Mouse (Mus musculus): ENCODE measurements around the gene Gm21992.
"Not testable (repeated sequence)": the region's sequence is repeated elsewhere in the genome, so short reads cannot be mapped to it uniquely, and the experiment has no call there.

The Gm21992 gene

GRCm38 (mm10) chr19:4813015-4813414, 1.6 kb upstream of the Gm21992 start:
- no peak for DNase-seq (ENCODE audit: extremely low spot score)

DNA sequence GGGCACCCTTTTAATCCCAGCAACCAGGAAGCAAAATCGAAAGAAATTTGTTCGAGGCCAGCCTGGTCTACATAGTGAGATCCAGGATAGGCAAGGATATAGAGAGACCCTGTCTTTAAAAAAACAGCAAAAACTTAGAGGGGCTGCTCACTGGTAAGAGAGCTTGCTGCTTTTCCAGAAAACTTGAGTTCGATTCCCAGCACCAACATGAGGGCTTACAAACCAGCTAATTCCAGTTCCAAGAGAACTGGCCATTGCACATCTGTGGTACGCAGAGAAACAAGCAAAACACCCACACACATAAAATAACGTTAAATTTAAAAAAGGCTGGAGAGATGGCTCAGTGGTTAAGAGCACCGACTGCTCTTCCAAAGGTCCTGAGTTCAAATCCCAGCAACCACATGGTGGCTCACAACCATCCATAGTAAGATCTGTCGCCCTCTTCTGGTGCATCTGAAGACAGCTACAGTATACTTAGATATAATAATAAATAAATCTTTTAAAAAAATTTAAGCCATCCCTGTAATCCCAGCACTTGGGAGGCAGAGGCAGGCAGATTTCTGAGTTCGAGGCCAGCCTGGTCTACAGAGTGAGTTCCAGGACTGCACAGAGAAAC, 1.0 kb upstream of the Gm21992 start:
- DNase-seq (ENCODE audit: extremely low spot score) = not testable (repeated sequence)

DNA sequence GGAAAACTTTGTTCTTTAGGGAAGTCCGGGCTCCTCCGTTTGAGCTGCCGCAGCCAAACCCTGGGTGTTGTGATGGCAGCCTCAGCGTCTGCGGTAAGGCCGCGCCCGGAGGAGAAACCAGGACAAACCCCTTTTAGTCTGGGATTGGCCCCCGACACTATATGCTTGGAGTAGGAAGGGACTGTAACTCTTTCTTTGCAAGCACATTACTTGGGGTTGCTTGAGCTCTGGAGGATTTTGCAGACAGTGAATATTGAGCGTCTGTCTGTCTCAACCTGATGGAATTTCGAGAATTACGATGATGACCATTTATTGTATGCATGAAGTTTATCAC, 464 bp upstream of the Gm21992 start:
- DNase-seq (ENCODE audit: extremely low spot score) = no peak

DNA sequence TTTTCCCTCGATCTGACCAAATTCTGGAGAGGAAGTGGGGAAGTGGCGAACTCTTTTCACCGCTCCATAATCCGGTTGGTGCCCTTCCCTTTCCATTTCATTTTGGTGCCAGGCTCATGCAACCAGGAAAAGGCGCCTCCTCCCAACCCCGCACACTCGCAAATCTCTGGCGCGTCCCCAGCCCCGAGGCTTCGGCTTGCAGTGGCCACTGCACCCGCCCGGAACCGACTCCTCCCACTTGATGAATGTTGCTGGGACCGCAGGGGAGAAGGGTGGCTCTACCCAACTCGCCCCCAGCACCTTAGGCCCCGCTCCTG, 708 bp downstream of the Gm21992 start:
- no peak for DNase-seq (ENCODE audit: extremely low spot score)

DNA sequence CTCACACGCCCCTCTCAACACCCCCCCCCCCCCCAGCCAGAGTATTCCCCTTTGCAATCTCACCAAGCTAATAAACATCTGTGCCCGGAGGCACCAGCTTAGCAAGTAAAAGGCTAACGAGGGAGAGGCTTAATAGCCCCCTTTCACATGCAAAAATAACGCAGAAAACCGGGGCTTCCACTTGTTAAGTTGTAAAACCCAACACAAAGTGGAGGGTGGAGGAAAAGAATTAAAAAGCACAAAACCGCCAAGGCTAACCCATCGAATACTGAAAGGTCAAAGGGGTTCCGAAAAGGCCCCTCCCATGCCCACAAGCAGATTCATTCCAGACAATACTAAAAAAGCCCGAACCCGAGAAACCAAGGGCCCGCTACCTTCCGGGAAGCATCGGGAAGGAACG, 1.1 kb downstream of the Gm21992 start:
- DNase-seq (ENCODE audit: extremely low spot score) = no peak

DNA sequence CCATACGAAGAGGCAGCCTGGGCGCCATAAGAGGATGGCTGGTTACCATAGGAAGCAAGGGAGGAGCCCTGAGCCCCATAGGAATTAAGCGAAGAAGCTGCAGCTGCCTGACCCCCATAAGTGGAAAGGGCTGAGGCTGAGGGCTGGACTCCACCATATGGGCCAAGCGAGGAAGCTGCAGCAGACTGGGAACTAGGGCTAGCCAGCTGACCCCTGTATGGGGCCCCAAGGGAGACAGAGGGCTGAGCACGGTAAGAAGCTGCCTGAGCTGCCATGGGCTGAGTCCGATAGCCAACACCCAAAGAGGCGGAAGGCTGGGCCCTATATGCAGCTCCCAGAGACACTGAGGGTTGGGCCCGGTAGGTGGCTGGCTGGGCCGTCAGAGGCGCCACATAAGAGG, 8.1 kb downstream of the Gm21992 start:
- no peak for DNase-seq (ENCODE audit: extremely low spot score)

DNA sequence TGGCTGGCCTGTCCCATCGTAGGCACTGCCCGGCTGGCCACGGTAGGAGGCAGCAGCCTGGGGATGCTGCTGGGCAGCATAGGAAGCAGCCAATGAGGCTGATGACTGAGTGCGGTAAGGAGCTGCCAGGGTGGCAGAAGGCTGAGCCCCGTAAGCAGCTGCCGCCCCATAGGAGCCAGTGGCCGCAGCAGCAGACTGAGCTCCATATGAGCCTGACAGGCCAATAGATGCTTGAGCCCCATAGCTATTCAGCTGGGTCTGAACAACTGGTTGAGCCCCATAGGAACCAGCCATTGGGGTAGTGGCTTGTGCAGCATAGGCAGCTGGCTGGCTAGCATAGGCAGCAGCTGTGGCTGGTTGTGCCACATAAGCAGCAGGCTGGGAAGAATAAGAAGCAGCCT, 8.7 kb downstream of the Gm21992 start:
- DNase-seq (ENCODE audit: extremely low spot score) = no peak

DNA sequence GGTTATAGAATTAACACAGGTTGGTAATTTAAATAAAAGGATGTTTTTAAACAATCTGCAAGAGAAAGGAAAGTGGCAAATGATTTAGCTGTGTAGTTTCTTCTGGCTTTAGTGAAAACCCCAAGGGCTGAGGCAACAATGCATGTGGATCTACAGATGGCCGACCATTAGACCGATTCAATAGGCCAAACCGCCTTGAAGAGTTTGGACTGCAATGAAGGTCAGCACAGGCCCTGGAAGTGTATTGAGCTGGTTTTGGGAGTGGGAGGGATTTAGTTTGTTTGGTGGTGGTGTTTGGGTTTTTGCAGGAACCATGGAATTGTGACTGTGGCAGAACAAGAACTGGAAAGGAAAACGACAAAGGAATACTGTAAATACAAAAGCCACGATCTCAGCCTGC, 12.3 kb downstream of the Gm21992 start:
- no peak for DNase-seq (ENCODE audit: extremely low spot score)

DNA sequence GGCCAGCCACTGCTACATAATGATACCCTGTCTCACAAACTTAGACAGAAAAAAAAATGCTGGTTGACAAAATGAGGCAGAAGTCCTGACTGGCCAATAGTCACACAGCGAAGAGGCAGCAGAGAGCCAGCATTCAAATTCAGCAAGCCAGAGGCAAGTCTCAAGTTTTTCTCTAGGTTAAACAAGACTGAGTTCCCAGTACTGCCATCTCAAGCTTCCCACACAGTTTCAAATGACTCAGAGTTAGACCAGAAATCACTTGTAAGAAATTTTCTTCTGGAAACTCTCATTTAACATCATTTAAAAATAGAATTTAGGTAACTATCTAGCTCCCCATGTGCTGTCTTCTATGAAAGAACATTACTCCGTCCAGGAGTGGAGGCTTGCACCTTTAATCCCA, 13.6 kb downstream of the Gm21992 start:
- DNase-seq (ENCODE audit: extremely low spot score) = no peak

GRCm38 (mm10) chr19:4795929-4796328, 15.5 kb downstream of the Gm21992 start:
- DNase-seq (ENCODE audit: extremely low spot score) = no peak

DNA sequence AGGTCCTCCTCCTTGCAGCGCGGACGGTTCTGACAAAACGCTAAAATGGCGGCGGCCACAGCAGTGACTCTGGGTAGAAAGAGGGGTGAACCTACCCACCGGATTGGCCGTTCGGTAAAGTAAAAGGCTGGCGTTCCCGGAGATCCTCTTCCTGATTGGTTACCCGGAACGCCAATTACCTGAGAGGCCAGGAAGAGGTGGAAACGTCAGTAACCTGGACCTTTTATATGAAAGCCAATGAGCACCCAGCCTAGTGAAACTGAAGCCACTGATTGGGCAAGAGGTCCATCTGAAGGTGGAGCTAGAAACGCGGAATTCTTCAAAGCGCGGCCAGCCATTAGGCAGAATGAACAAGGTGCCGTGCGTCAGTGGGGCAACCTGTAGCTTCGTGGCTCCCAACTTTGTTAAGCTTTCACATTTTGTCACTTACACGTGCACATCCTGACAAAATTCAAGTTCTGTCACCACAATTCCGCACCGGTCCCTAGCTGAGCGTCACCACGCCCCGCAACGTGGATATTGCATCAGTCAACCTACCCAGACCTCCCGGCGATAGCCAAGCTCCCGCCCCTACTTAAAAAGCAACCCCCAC, 17.5 kb downstream of the Gm21992 start, which contains the start of gene Rbm4:
Gene Rbm4 (minus strand): TSS at position 71 of the 592 bp plus-strand sequence.
- peak; percentile 97 for DNase-seq (ENCODE audit: extremely low spot score)

GRCm38 (mm10) chr19:4793281-4793830, 18.1 kb downstream of the Gm21992 start:
- no peak for DNase-seq (ENCODE audit: extremely low spot score)

DNA sequence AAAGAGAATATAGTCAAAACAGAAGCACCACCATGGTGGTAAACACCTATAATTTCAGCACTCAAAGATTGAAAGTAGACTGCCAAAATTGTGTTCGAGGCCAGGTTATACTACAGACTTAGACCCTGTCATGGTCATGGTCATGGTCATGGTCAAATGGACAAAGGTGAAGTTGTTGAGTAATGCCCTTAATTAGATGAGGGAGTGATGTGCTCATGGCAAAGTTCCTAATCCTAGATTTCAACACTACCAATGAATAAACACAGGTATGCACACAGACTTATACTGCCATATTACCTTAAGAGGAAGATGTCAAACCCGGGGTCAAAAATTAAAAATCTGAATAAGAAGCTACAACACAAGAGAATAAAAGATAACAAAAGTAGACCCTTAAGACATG, 25.1 kb downstream of the Gm21992 start:
- no peak for DNase-seq (ENCODE audit: extremely low spot score)

DNA sequence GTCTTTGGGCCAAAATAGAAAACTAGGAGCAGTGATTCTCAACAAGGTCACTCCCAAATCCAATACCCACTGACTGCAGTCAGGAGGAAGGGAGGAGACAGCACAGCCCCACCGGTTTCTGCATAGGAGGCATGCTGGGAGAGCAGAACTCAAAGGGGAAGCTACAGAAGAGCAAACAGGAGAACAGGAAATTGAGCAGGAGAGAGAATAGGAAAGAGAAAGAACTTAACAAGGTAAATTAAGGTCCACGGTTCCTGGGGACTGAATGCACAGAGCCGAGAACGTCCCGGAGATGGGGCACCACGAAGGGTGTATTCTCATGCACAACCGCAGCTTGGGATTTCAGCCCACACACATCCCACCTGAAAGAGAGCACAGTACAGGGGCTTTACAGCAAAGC, 26.2 kb downstream of the Gm21992 start:
- DNase-seq (ENCODE audit: extremely low spot score) = no peak

- no peak for DNase-seq (ENCODE audit: extremely low spot score)
Observed at GRCm38 (mm10) chr19:4782891-4783290, 28.5 kb downstream of the Gm21992 start.

DNA sequence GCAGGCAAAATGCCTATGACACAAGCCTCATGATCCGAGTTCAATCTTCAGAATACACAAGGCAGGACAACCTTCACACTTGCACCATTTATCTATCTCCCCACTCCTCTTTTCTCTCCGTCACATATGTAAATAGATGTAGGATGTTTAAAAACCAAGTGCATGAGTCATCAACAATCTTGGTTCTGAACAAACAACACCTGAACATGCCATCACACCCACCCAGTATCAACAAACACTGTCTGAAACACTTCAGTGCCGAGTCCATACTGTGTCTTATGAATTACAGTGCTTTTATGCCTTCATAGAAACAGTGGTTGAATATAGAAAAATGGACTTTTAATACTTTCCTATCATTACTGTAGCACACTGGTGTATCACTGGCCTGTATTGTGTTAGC, 38.6 kb downstream of the Gm21992 start:
- DNase-seq (ENCODE audit: extremely low spot score) = no peak

DNA sequence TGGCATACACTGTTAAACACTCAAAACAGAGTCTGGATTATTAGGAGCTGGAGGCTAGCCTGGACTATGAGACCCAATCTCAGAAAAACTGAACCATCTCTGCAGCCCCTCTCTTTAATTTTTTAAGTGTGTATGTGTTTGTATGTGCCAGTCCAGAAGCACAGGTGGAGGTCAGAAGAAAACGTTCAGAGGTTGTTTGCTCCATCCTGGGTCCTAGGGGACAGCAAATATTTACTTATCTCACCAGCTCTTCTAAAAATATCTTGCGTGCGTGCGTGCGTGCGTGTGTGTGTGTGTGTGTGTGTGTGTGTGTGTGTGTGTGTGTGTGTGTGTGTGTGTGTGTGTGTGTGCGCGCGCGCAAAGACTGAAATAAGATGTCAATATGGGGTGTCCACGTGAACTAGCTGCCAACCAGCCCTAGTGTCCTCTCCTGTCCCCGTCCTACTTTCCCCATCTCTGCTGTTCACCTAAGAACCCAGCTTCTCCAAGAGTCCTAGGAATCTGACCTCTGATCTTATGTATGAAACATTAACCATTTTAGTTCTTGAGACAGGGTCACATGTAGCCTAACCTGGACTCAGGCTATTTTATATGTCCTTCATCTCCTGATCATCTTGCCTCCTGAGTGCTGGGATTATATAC, 43.8 kb downstream of the Gm21992 start:
- DNase-seq (ENCODE audit: extremely low spot score) = no peak

DNA sequence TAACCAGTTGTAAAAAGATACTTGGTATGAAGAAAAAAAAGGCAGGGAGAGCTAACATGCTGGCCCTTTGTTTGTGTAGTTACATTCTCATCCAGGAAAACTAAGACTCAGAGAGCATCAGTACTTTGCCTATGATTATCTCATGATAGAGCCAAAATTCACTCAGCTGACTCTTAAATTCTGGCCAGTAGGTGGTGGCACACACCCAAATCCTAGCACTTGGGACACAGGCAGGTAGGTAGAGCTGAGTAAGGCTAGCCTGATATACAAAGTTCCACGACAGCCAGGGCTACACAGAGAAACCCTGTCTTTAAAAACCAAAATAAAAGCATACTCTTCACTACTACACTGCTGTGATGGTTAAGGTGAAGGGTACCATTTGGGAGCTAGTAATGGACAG, 48.5 kb downstream of the Gm21992 start:
- no peak for DNase-seq (ENCODE audit: extremely low spot score)

DNA sequence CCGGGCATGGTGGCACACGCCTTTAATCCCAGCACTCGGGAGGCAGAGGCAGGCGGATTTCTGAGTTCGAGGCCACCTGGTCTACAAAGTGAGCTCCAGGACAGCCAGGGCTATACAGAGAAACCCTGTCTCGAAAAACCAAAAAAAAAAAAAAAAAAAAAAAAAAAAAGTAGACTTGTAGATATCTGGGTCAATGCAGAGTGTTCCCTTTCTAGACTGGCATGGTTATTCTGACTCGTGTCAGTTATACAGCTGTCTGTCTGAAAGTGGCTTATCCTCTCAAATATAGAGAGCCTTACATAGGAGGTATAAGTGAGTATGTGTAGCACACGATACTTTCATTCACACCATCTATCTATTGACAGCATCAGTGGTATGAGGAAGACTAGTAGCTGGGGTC, 50.9 kb downstream of the Gm21992 start:
- not testable (repeated sequence) for DNase-seq (ENCODE audit: extremely low spot score)

GRCm38 (mm10) chr19:4756921-4757320, 54.5 kb downstream of the Gm21992 start:
- DNase-seq (ENCODE audit: extremely low spot score) = no peak

GRCm38 (mm10) chr19:4756193-4756911, 55.1 kb downstream of the Gm21992 start, which contains the start of gene Rbm4b:
Rbm4b (plus strand) TSS chr19:4756497.
- DNase-seq (ENCODE audit: extremely low spot score) = peak; percentile 99

GRCm38 (mm10) chr19:4755565-4756192, 55.7 kb downstream of the Gm21992 start:
- peak; percentile 87 for DNase-seq (ENCODE audit: extremely low spot score)

All from embryo, embryonic 9.5 days (tissue).